Mouse (Mus musculus) thymus, postnatal 10 days (tissue): ENCODE data around the gene Pcyt2.

ENCODE experiments used
- DNase-seq, 2 experiments: peaks; one replicate each; pipeline ENCODE4 v3.0.0; 2021; ENCODE audit warnings: low spot score in 2 of 2

Pcyt2 gene

DNA sequence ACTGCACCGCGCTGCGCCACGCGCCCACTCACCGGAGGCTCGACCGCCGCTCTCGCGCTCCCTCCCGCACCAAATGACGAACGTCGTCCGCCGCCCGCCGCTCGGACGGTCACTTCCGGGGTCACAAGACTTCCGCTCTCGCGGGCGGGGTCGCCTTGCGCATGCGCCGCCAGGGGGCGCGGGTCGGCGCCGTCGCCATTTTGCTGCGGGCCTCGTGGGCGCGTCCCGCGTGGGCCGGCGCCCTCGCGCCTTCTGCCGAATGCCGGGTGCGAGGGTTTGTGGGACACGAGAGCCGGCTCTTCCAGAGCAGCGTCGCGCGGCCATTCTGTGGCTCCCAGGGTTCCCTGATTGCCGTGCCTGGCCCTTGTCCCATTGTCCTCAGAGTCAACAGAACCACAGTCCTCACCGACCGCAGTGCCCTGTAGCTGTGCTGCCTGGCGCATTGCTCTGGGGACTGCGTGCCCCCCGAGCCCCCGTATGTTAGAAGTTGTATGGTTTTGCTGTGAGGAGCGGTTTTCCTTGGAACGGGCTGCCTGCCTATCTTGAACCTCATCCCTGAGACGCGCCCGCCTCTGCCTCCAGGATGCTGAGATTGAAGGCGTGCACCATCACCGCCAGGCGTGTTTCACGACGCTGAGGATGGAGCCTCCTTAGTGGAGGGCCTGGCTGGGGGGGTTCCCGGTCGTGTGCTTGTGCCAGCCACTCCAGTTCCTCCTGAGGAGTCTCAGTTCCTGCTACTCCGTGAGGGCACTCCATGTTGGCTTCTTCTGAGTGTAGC, 36.1 kb downstream of the Pcyt2 start, which contains the start of gene Arhgdia:
Gene Arhgdia, minus strand, starts transcription at position 135 of the 778 bp plus-strand sequence.
- DNase-seq, result peak; percentile 78 to 89

- DNase-seq, result peak; percentile 22 to 39
Measured at GRCm38 (mm10) chr11:120580871-120581331, 36.8 kb downstream of the Pcyt2 start.

DNA sequence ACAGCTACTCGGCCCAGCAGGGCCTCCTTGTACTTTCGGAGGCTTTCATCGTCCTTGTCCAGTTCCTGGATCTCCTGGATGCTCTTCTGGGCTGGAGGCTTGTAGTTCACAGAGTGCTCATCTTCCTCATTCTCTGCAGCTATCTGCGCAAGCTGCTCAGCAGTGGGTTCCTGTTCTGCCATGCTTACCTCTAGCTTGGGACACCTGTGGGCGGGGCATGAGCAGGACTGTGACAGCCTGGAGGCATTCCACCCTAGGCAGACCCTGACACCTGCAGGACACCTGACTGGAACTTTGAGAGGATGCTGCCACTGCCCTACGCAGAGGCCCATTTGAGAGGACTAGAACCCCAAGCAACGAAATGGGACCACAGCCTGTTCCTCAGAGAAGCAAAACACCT, 37.5 kb downstream of the Pcyt2 start:
- peak; percentile 24 to 26 for DNase-seq

DNA sequence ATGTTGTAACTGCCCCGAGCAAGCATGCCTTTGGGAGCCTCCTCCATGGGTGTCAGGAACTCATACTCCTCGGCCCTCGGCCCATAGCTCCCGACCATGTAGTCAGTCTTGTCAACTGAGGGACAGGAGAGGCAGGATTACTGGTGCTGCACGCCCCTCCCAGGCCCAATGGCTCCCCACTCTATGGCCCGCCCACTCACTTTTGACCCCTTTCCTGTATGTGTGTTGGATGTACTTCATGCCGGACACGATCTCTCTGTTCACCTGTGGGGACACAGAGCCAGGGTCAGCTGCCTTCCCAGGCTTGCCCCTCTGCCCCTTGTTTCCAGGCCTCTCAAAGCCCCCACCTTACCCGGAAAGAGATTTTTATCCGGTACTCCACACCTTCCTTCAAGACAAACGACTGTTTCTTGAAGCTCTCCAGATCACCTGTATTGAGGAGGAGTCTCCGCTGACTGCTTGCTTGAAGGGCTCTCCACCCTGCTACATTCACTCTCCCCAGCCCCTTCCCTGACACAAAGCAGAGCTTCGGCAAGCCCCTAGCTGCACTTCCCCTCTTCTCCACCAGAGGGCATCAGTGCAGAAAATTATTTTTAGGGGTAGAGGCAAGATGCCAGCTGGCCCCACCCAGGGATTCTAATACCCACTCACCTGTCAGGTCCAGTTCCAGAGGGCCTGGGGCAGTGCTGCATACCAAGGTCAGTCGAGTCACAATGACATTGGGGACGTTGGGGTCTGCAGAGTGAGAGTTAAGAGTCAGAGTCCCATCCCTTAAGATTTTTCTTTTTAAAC, 38.2 kb downstream of the Pcyt2 start:
- peak; percentile 77 to 89 for DNase-seq

DNA sequence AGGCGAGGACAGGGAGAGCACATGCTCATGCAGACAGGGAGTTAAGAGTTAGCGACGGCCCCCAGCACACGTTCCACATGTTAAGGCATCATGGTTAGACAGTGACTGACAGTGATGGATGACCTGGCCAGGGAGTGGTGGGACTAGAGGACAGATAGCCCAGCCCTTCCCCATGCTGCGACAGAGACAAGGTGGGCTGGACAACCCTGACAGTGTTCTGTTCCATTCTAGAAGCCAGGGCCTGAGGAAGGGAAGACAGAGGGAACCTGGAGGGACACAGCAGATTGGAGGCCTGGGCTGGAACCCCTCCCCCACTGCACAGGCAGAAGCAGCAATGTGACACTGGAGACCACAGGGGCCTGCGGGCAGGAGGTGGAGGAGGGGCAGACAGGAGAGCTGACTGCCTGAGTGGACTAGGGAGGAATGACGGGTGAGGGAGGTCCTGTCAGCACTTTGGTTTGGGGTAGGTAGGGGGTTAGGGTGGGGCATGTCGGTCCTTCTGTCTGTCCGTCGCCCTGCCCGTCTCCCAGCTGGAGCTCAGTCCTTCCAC, 39.0 kb downstream of the Pcyt2 start:
- no peak for DNase-seq

- DNase-seq, result no peak
Measured at GRCm38 (mm10) chr11:120578024-120578693, 39.6 kb downstream of the Pcyt2 start.

GRCm38 (mm10) chr11:120577211-120578023, 40.3 kb downstream of the Pcyt2 start:
- peak in 1 of 2 experiments; percentile 10 for DNase-seq

- DNase-seq, result no peak
Measured at GRCm38 (mm10) chr11:120576365-120576981, 41.3 kb downstream of the Pcyt2 start.

DNA sequence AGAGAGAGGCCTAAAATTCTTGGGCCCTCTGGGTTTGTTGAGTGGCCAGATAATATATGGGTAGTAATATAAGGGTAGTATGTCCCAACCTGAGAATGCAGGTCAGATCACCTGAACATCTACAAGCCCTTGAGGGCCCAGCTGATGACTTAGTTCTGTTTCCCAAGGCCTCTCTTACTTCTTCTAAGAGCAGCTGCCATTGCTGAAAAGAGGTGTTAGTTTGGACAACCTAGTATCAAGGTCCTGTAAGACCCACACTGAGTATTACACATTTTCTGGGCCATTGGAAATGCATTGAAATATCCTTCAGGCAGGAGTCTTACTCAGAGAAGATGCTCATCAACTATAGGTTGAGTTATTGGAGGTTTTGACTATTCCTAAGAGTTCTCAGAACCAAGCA, 41.8 kb downstream of the Pcyt2 start:
- DNase-seq, result no peak

GRCm38 (mm10) chr11:120575046-120575445, 42.7 kb downstream of the Pcyt2 start:
- no peak for DNase-seq

DNA sequence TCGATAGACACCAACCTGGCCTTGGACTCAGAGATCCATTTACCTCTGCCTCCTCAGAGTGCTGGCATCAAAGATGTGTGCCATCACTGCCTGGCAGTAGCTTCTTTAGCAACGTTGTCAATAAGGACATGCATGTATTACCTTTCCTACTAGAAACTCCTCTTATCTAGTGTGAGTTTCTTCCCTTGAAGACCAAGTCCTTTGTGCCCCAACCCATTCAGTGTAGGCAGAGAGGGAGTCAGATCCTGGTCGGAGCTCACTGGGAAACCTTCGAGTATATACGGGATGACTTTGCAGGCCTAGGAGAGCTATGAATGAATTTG, 43.5 kb downstream of the Pcyt2 start:
- no peak for DNase-seq

- DNase-seq, result no peak
Measured at GRCm38 (mm10) chr11:120573585-120574277, 44.0 kb downstream of the Pcyt2 start.

- DNase-seq, result peak; percentile 99
Measured at GRCm38 (mm10) chr11:120572752-120573584, 44.8 kb downstream of the Pcyt2 start, which contains the start of gene P4hb. P4hb (minus strand) TSS chr11:120573253.

- DNase-seq, result no peak
Measured at GRCm38 (mm10) chr11:120572417-120572751, 45.4 kb downstream of the Pcyt2 start.

- DNase-seq, result no peak
Measured at GRCm38 (mm10) chr11:120571754-120572416, 45.9 kb downstream of the Pcyt2 start.

DNA sequence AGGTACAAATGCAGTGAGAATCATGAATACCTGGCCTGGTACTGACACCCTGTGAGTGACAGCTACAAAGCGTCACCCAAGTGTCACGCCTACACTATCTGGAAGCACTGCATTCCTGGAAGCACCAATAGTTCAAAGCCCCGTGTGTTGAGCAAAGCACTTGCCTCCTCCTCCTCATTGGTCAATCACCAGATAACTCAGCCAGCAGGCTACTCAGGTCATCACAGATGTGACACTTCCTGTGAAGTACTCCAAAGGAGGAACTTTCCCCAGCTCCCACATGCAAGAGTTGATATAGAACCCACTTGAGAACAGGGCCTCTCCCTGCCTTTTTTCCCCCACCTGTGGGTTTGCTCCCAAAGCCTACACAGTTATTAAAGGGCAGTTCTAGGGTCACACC, 46.6 kb downstream of the Pcyt2 start:
- no peak for DNase-seq

DNA sequence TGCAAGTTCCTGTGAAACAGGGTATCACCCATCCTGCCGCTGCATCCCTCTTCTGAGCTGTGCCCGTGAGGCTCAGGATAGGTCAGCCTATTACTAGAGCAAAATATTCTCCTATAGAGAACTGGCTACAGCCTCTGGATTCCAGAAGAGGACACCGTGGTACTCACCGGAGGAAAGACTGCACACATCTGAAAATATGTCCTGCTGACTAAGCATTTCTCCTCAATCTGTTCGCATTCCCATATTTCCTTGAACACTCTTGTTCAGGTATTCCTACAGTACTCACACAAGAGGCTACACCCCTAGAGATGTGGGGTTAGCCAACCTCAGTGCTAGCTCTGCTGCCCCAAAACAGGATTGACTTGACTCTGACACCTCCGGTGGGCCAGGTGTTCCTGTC, 49.4 kb downstream of the Pcyt2 start:
- DNase-seq, result no peak

DNA sequence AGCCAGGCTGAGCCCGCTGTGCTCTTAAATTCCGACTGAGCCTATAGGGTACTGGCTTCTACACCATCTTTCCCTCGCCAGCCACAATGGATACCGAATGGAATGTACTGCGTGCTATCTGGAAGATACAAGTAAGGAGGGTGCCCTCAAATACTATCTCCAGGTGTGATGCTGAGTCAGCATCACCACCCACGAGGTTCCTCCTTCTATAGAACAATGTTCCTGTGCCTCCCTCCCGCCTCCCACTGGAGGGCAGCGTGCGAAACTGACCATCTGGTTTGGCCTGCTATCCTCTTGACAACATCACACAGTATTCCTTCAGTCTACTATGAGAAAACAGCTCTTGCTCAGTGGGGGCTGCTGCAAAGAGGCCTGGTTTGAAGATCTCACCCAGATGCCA, 52.6 kb downstream of the Pcyt2 start:
- no peak for DNase-seq

DNA sequence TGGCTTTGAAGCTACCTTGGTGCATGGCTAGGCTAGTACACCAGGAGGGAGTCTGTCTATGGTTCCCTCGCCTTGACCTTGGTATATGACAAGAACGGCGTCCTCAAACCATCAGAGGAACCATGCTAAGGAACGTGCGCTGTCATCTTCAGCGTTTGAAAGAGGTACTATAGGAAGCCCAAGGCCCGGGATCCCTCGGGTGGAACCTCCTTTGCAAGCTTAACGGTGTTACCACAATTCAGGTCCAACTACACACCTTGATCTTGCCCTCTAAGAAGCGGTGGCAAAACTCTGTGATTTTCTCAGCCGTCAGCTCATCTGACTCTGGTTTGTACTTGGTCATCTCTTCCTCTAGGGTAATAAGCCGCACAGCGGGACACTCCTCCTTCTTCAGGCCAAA, 54.8 kb downstream of the Pcyt2 start:
- DNase-seq, result no peak
